In genomic region chr8:111027391-111027937, GRCm38 (mm10) we compare ENCODE assay signal across 7 mouse cellular contexts. TPM values are rescaled to one million over a fixed set of nuclear protein-coding genes. Genes with fewer than 3 reads are reported as not detected.
DNase-seq lines count a peak whose midpoint lies in the region; ATAC-seq and TF ChIP-seq lines count a peak whose summit lies in the region.

No protein-coding gene starts in this region.

- no peaks in the 10 kb centered on the region; the same call in 1 of the 2 replicates for H3K36me3 ChIP-seq in intestine, postnatal 0 days (ENCODE audit: control insufficient read depth, insufficient read depth)
- no peaks in the 10 kb centered on the region for H3K36me3 ChIP-seq in midbrain, embryonic 12.5 days
- H3K36me3 ChIP-seq in small intestine, adult 2 months (ENCODE audit: control insufficient read depth, insufficient read depth, low read length), result 0 out of 2 replicates have a peak, but pooled peaks cover 2% of the 10 kb centered on the region

- peaks cover 4% of the 10 kb centered on the region; the same call in 1 of the 2 replicates for H3K4me1 ChIP-seq in intestine, postnatal 0 days (replicated peaks; ENCODE audit: control insufficient read depth, insufficient read depth, low read length)
- peaks cover 6% of the 10 kb centered on the region for H3K4me1 ChIP-seq in midbrain, embryonic 12.5 days
- H3K4me1 ChIP-seq in small intestine, adult 2 months (ENCODE audit: control insufficient read depth, insufficient read depth, insufficient read length, low read length), result no peaks in the 10 kb centered on the region; the same call in 1 of the 2 replicates

- peak; percentile 93 for ATAC-seq in intestine, postnatal 0 days
- ATAC-seq in midbrain, embryonic 12.5 days (ENCODE audit: low FRiP score, low read depth), result peak; percentile 90

- intact Hi-C loops in left cerebral cortex, postnatal 4 days (cut with DNase I), result no loop called here

- peak overlapping the region; percentile 80 for H3K4me2 ChIP-seq in intestine, postnatal 0 days (replicated peaks; ENCODE audit: low read depth)
- peak overlapping the region; percentile 62 for H3K4me2 ChIP-seq in midbrain, embryonic 12.5 days (replicated peaks)

- no peaks in the 10 kb centered on the region for H3K27me3 ChIP-seq in intestine, postnatal 0 days (replicated peaks; ENCODE audit: control insufficient read depth, insufficient read depth, low read length)
- peaks cover 19% of the 10 kb centered on the region; the same call in 1 of the 2 replicates for H3K27me3 ChIP-seq in midbrain, embryonic 12.5 days
- no peaks in the 10 kb centered on the region for H3K27me3 ChIP-seq in small intestine, adult 2 months (ENCODE audit: control insufficient read depth, insufficient read depth, low read length)

- TF ChIP-seq POLR2A in small intestine, adult 2 months (IDR thresholded peaks at IDR 0.05; ENCODE audit: low read depth, low read length), result peak; percentile 61

- peak overlapping the region; percentile 75 for H3K27ac ChIP-seq in intestine, postnatal 0 days (ENCODE audit: low read depth, low read length)
- H3K27ac ChIP-seq in midbrain, embryonic 12.5 days (replicated peaks), result 0 out of 2 replicates have a peak overlapping the region, but pooled peaks have one; percentile 39
- peak overlapping the region; percentile 69 for H3K27ac ChIP-seq in small intestine, adult 2 months (ENCODE audit: insufficient read depth, low read depth, low read length)

- peak; percentile 86 for DNase-seq in adrenal gland, adult 8-10 months
- DNase-seq in embryo, embryonic 9.5 days (ENCODE audit: extremely low spot score), result peak; percentile 84
- peak; percentile 30 for DNase-seq in gonadal fat pad, adult 2 months (ENCODE audit: low read depth)
- peak; percentile 87 for DNase-seq in left cerebral cortex, postnatal 4 days

- H3K9ac ChIP-seq in intestine, postnatal 0 days (ENCODE audit: low read depth, low read length), result peak overlapping the region; percentile 76
- H3K9ac ChIP-seq in midbrain, embryonic 12.5 days (replicated peaks), result peak overlapping the region; percentile 77

- under 1% methylated on average over 31 of the region's 31 CpGs for WGBS in intestine, postnatal 0 days
- WGBS in midbrain, embryonic 12.5 days, result under 1% methylated on average over 31 of the region's 31 CpGs
- under 1% methylated on average over 31 of the region's 31 CpGs for WGBS in small intestine, adult 2 months

- TF ChIP-seq CTCF in intestine, postnatal 0 days (IDR thresholded peaks at IDR 0.05; ENCODE audit: low read depth), result no peak
- no peak for TF ChIP-seq CTCF in small intestine, adult 2 months (IDR thresholded peaks at IDR 0.05; ENCODE audit: extremely low read depth, insufficient read length, insufficient replicate concordance, low read depth, low read length)

- H3K4me3 ChIP-seq in intestine, postnatal 0 days (ENCODE audit: low read depth, low read length), result peak overlapping the region; percentile 69
- peak overlapping the region; percentile 68 for H3K4me3 ChIP-seq in midbrain, embryonic 12.5 days
- H3K4me3 ChIP-seq in small intestine, adult 2 months (ENCODE audit: low read depth, low read length), result peak overlapping the region; percentile 75

- H3K9me3 ChIP-seq in intestine, postnatal 0 days (ENCODE audit: control insufficient read depth), result no peaks in the 10 kb centered on the region
- no peaks in the 10 kb centered on the region for H3K9me3 ChIP-seq in midbrain, embryonic 12.5 days

RNA-seq across cellular contexts. Expression of gene Ddx19b, which starts 4.1 kb away (rescaled TPM):
- 10 to 100 TPM; 10.1 to 14.3 (median 12.9) TPM for total RNA-seq in adrenal gland, adult 8-10 months (2022)
- polyA plus RNA-seq in gonadal fat pad, adult 2 months (2012; rRNA removed), result 5.8 and 6.5 TPM in 2 replicates
- 3.4 and 4.5 TPM in 2 replicates for polyA plus RNA-seq in intestine, postnatal 0 days (2015; fragmentation: Nextera tagmentation; extraction: Ambion mirVana)
- total RNA-seq in left cerebral cortex, postnatal 4 days (2021), result 10 to 100 TPM; 21.3 to 21.6 TPM
- 11.1 and 11.3 TPM in 2 replicates for polyA plus RNA-seq in midbrain, embryonic 12.5 days (2016; fragmentation: Nextera tagmentation; extraction: Ambion mirVana)
- 1.3 and 1.7 TPM in 2 replicates for polyA plus RNA-seq in small intestine, adult 2 months (2012; rRNA removed)

RNA-seq across cellular contexts. Expression of gene Aars, which starts 5.5 kb away (rescaled TPM):
- 100 to 1,000 TPM in 3 of 4 experiments, 10 to 100 TPM in 1; 97.1 to 142 (median 126) TPM for total RNA-seq in adrenal gland, adult 8-10 months (2022)
- polyA plus RNA-seq in gonadal fat pad, adult 2 months (2012; rRNA removed), result 40.0 and 43.7 TPM in 2 replicates
- polyA plus RNA-seq in intestine, postnatal 0 days (2015; fragmentation: Nextera tagmentation; extraction: Ambion mirVana), result 30.0 and 30.7 TPM in 2 replicates
- 100 to 1,000 TPM in 1 of 2 experiments, 10 to 100 TPM in 1; 98.4 to 108 TPM for total RNA-seq in left cerebral cortex, postnatal 4 days (2021)
- 81.5 and 82.0 TPM in 2 replicates for polyA plus RNA-seq in midbrain, embryonic 12.5 days (2016; fragmentation: Nextera tagmentation; extraction: Ambion mirVana)
- 7.9 and 23.6 TPM in 2 replicates for polyA plus RNA-seq in small intestine, adult 2 months (2012; rRNA removed)

RNA-seq across cellular contexts. Expression of gene Exosc6, which starts 28.7 kb away (rescaled TPM):
- total RNA-seq in adrenal gland, adult 8-10 months (2022), result not detected
- 6.9 TPM in 1 of 2 replicates, not detected in the other for polyA plus RNA-seq in gonadal fat pad, adult 2 months (2012; rRNA removed)
- polyA plus RNA-seq in intestine, postnatal 0 days (2015; fragmentation: Nextera tagmentation; extraction: Ambion mirVana), result 7.3 and 8.4 TPM in 2 replicates
- not detected for total RNA-seq in left cerebral cortex, postnatal 4 days (2021)
- polyA plus RNA-seq in midbrain, embryonic 12.5 days (2016; fragmentation: Nextera tagmentation; extraction: Ambion mirVana), result 0.60 TPM in 1 of 2 replicates, not detected in the other
- 23.6 and 25.8 TPM in 2 replicates for polyA plus RNA-seq in small intestine, adult 2 months (2012; rRNA removed)

RNA-seq across cellular contexts. Expression of gene Ddx19a, which starts 29.9 kb away (rescaled TPM):
- total RNA-seq in adrenal gland, adult 8-10 months (2022), result 10 to 100 TPM; 38.7 to 52.2 (median 44.5) TPM
- polyA plus RNA-seq in gonadal fat pad, adult 2 months (2012; rRNA removed), result 25.1 and 29.8 TPM in 2 replicates
- polyA plus RNA-seq in intestine, postnatal 0 days (2015; fragmentation: Nextera tagmentation; extraction: Ambion mirVana), result 8.0 and 8.9 TPM in 2 replicates
- total RNA-seq in left cerebral cortex, postnatal 4 days (2021), result 10 to 100 TPM; 43.2 to 44.0 TPM
- 17.6 and 18.3 TPM in 2 replicates for polyA plus RNA-seq in midbrain, embryonic 12.5 days (2016; fragmentation: Nextera tagmentation; extraction: Ambion mirVana)
- polyA plus RNA-seq in small intestine, adult 2 months (2012; rRNA removed), result 5.3 and 10.4 TPM in 2 replicates

Comparison
In these comparisons a context has a peak if more than half of its experiments do, and no peak if none do; other contexts are left out.
1. Peak in every context shown above with its lines: DNase-seq, ATAC-seq, H3K4me3 ChIP-seq and H3K27ac ChIP-seq.
2. DNase-seq: peak in every context shown above with its lines; median percentile 87 in left cerebral cortex, postnatal 4 days; 86 in adrenal gland, adult 8-10 months; 84 in embryo, embryonic 9.5 days; 30 in gonadal fat pad, adult 2 months.